Mouse (Mus musculus): ENCODE measurements around the gene Tmcc3.

The Tmcc3 gene

DNA sequence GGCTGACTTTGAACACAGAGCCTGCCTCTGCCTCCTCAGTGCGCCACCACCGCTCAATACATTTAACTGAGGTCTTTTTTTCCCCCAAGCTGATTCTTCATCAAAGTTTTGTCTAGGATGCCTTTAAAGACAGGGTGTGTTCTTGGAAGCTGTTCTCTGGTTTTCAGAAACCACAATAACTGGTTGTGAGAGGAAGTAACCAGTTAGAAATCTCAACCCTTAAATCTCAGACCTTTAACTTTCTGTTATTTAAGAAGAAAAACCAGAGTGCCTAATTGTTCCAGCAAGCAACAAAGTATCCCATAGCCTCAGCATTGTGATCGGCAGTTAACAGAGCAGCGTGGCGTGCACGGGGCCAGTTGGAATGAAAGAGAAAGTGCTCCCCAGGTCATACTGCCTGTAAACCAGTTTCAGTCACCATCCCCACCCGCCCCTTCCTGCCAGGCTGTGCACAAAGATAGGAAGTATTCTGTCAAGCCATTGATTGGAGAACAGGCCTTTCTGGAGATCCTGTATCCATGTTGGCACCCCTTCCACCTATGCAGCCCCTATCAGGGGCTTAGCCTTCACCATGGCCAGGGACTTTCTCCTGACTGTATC lies 240.3 kb downstream of the Tmcc3 start:
- DNase-seq: no peak

DNA sequence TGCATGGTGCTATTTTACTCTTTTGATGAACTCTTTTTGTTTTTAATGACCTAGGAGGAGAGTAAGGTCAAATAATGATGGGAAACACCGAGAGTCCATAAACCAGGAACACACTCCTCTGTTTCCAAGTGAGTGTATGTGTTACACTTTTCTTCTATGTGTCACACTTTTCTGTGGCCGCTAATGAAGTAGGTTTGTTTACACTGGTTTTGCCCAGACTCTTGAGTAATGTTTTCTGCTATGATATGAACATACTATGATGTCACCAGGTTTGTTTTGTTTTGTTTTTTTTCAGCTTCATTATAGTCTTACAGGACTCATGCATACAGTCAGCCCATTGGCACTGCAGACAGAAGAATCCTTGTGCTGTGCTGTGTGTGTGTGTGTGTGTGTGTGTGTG lies 243.6 kb downstream of the Tmcc3 start:
- DNase-seq: no peak

GRCm38 (mm10) chr10:94557428-94558149 lies 245.8 kb downstream of the Tmcc3 start:
- DNase-seq: peak; percentile 71

GRCm38 (mm10) chr10:94558826-94559225 lies 247.1 kb downstream of the Tmcc3 start:
- DNase-seq: no peak

- no peak for DNase-seq
These were observed 249.6 kb downstream of the Tmcc3 start for GRCm38 (mm10) chr10:94561351-94561750.

GRCm38 (mm10) chr10:94562188-94562587 lies 250.4 kb downstream of the Tmcc3 start:
- DNase-seq: peak; percentile 55

DNA sequence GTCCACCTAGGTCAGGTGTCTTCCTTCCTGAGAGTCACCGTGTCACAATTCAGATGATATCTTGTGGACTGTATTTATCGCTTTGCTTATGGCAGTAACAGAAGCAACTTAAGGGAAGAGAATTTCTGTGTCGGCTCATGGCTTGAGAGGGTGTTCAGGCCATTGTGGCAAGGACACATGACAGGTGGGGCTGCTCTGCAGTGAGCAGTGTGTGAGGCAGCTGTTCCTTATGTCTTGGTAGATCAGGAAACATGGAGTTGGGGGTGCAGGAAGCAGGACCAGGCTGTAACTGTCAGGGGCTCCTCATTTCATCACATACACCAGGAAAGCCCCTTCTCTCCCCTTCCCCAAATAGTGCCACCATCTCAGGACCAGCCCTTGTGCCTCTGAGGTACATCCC lies 251.2 kb downstream of the Tmcc3 start:
- DNase-seq: no peak

- no peak for DNase-seq
These were observed 253.9 kb downstream of the Tmcc3 start for GRCm38 (mm10) chr10:94565410-94566221.

DNA sequence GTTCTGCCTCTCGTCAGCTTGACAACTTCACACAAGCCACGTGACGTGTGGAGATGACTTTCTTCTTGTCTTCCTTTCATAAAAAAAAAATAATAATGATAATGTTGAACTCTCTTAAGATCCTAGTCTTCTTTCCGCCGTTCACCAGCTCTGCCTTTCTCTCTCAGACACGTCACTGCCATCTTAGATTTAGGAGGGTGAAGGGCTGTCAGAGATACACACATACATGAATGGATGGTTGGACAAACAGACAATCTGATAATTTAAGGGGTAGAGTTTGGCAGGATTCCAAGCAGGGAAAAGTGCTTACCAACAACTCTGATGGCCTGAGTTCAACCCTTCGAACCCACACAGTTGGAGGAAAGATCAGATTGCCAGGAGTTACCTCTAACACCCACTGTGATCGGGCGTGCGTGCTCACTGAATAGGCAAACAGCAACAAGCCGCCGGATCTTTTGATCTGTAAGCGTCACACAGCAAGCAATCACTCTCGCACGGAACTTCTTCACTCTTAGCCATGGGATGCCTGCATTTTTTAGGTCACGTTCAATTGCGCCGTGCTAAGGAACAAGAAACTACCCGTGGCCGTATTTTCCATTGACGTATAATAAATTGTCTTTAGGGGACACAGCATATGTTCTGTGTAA lies 254.6 kb downstream of the Tmcc3 start:
- DNase-seq: no peak

GRCm38 (mm10) chr10:94567251-94567650 lies 255.5 kb downstream of the Tmcc3 start:
- DNase-seq: no peak

GRCm38 (mm10) chr10:94567915-94568314 lies 256.2 kb downstream of the Tmcc3 start:
- DNase-seq: no peak

- DNase-seq: no peak
These were observed 257.1 kb downstream of the Tmcc3 start for GRCm38 (mm10) chr10:94568867-94569266.

- no peak for DNase-seq
These were observed 258.0 kb downstream of the Tmcc3 start for GRCm38 (mm10) chr10:94569731-94570130.

DNA sequence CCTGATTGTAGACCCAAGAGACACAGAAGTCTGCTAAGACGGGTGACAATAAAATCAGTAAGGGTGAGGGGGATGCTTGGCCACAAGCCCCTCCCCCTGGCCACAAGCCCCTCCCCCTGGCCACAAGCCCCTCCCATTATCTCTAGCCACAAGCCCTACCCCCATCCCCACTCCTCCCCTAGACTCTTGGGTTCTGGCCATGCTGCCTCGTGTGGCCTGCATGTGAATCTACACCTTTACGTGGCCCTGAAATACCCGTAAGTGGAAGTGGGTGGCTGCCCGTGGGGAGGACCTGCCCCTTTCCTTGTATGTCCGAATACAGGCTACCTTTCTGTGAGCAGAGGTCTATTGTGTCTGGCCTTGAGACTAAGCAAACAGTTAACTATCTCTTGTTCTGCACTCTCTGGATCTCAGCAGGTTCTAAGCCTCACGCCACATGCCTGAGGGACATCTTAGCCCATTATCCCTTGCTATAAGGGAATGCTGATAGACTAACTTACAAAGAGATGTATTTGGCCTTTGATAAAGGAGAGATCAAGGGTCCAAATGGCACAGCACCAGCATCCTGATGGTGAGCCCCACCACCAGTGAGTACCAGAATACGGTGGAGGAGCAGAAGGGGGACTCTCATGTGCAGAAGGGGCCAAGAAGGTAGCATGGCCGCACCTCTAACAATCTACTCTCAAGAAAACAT lies 260.3 kb downstream of the Tmcc3 start:
- no peak for DNase-seq

GRCm38 (mm10) chr10:94572772-94573171 lies 261.0 kb downstream of the Tmcc3 start:
- peak; percentile 29 for DNase-seq

GRCm38 (mm10) chr10:94574451-94575333 lies 262.9 kb downstream of the Tmcc3 start:
- DNase-seq: no peak

DNA sequence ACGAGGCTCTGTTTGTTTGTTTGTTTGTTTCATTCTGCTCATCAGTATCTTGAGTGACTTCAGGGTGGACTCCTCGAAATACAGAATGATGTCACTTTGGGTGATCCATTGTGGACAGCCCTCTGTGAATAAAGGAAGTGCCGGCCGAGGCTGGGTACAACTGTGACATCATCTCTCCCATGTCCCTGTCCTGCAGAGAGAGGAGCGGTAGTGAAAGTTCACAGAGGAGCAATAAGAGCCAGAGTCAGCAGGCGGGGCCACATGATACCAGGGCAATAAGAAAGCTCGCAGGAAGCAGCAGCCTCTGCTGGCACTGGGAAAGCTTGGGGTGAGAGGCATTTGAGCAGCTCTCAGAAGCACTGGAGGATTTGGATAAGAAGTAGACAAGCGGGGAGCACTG lies 264.2 kb downstream of the Tmcc3 start:
- DNase-seq: no peak

DNA sequence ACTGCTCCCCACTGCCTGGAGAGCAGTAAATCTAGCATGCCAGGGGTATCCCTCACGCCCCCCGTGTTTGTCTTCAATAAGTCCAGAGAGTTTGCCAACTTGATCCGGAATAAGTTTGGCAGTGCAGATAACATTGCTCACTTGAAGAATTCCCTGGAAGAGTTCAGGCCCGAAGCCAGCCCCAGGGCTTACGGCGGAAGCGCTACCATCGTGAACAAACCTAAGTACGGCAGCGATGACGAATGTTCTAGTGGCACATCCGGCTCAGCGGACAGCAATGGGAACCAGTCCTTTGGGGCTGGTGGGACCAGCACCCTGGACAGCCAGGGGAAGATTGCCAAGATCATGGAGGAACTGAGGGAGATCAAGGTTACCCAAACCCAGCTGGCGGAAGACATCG lies 267.1 kb downstream of the Tmcc3 start:
- DNase-seq: no peak

DNA sequence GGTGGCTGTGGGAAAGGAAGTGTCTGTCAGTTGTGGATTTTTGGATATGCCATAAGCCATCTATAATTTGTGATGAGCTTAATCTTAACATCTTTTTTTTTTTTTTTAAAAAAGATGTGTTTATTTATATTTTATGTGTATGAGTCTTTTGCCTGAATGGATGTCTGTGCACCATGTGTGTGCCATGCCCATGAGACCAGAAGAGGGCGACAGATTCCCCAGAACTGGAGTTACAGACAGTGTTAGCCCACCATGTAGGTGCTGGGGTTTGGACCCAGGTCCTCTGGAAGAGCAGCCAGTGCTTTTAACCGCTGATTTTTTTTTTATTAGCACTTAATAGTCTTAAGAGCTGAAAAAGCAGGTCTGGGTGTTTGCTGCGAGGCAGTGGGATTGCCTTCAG lies 269.6 kb downstream of the Tmcc3 start:
- no peak for DNase-seq

GRCm38 (mm10) chr10:94583714-94584113 lies 272.0 kb downstream of the Tmcc3 start:
- no peak for DNase-seq

GRCm38 (mm10) chr10:94584851-94585359 lies 273.2 kb downstream of the Tmcc3 start:
- no peak for DNase-seq

Data from kidney, postnatal 10 days (tissue).